ENCODE assay signal across 23 mouse cellular contexts in the genomic region with DNA sequence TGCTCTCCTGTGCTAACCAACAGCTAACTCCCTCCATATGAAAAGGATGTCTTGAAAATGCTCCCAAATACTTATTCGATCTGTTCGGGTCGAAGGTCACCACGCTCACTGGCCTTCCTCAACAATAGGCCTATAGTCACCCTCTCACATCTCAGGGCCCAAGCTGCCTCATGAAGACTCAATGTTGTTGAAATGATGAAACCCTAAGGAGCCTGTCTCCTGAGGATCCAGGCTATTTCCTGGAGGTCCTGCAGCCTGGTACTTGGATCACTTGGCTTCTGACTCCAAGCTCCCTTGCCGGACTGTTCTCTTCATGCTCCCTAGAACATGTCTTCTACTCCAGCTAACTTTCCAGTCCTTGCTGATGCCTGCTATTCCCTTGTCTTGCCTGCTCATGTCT. TPM values are rescaled to one million over a fixed set of nuclear protein-coding genes. Genes with fewer than 3 reads are reported as not detected.
A peak's percentile ranks its signal among the peaks of the same experiment; 100 is the strongest.
DNase-seq lines count a peak whose midpoint lies in the region; ATAC-seq and TF ChIP-seq lines count a peak whose summit lies in the region.
"Had no signal": no experiment of that assay in that cellular context is flagged by ENCODE, and none has a peak within 500 bp of the region (broad histone marks: within the 10 kb centered on the region; RNA-seq: fewer than 3 reads in every experiment).

No protein-coding gene starts in this region.

- H3K4me1 ChIP-seq in kidney, adult 2 months (ENCODE audit: control insufficient read depth, insufficient read depth, low read length) = peaks cover 34% of the 10 kb centered on the region
- H3K4me1 ChIP-seq in megakaryocyte, embryonic 14.5 days = peaks cover 95% of the 10 kb centered on the region
- H3K4me1 ChIP-seq in limb, embryonic 12.5 days (replicated peaks) = peaks cover 56% of the 10 kb centered on the region
- H3K4me1 ChIP-seq: midbrain, embryonic 13.5 days had no signal

- H3K4me2 ChIP-seq in limb, embryonic 12.5 days = no peak overlapping the region
- H3K4me2 ChIP-seq: hindbrain, embryonic 12.5 days; midbrain, embryonic 13.5 days had no signal

- peak overlapping the region; percentile 91 for H3K27ac ChIP-seq in gastrocnemius, adult 2 months
- H3K27ac ChIP-seq in kidney, adult 2 months (ENCODE audit: insufficient read depth, low read depth, low read length) = peak overlapping the region; percentile 90
- peak overlapping the region; percentile 99 for H3K27ac ChIP-seq in limb, embryonic 12.5 days
- H3K27ac ChIP-seq: liver, embryonic 14.5 days; midbrain, embryonic 13.5 days had no signal

- no peaks in the 10 kb centered on the region for H3K9me3 ChIP-seq in megakaryocyte, embryonic 14.5 days
- 0 out of 2 replicates have a peak, but pooled peaks cover 6% of the 10 kb centered on the region for H3K9me3 ChIP-seq in limb, embryonic 12.5 days
- H3K9me3 ChIP-seq: hindbrain, embryonic 12.5 days; midbrain, embryonic 13.5 days had no signal

- no peak for ATAC-seq in megakaryocyte, adult 5-6 weeks (ENCODE audit: poor library complexity, severe bottlenecking)
- ATAC-seq in limb, embryonic 12.5 days (ENCODE audit: insufficient number of reproducible peaks, insufficient read depth, low FRiP score, low TSS enrichment, low read depth) = no peak
- ATAC-seq: forebrain, embryonic 16.5 days; midbrain, embryonic 13.5 days had no signal

- no peak overlapping the region for H3K9ac ChIP-seq in limb, embryonic 12.5 days (replicated peaks)
- H3K9ac ChIP-seq: hindbrain, embryonic 12.5 days; liver, embryonic 14.5 days; midbrain, embryonic 13.5 days had no signal

- no peak for DNase-seq in gastrocnemius, adult 2 months
- DNase-seq in gastrocnemius, postnatal 14 days = no peak
- DNase-seq in kidney, adult 2 months = no peak
- DNase-seq in kidney, adult 9 months = no peak
- DNase-seq in spleen, postnatal 14 days (ENCODE audit: low spot score in 2 of 2) = no peak
- DNase-seq: cerebellum, postnatal 14 days; heart, adult 18-20 months; layer of hippocampus, postnatal 36 days; left cerebral cortex, postnatal 4 days; retina, postnatal 1 day; thymus, adult 2 months had no signal

- no peak for TF ChIP-seq CTCF in gastrocnemius, adult 2 months (IDR thresholded peaks at IDR 0.05)
- no peak for TF ChIP-seq CTCF in kidney, adult 2 months (conservative IDR thresholded peaks at IDR 0.05; ENCODE audit: insufficient read depth, insufficient read length, low read depth, low read length)

- TF ChIP-seq POLR2A in kidney, adult 2 months (IDR thresholded peaks at IDR 0.05; ENCODE audit: low read depth, low read length) = no peak

- intact Hi-C loops in gastrocnemius, adult 2 months (cut with DNase I) = no loop called here
- intact Hi-C loops in gastrocnemius, postnatal 14 days (cut with DNase I; ENCODE audit: low total_unique reads) = no loop called here

- H3K27me3 ChIP-seq in kidney, adult 2 months (replicated peaks; ENCODE audit: control insufficient read depth, insufficient read depth, low read length) = no peaks in the 10 kb centered on the region
- no peaks in the 10 kb centered on the region for H3K27me3 ChIP-seq in megakaryocyte, embryonic 14.5 days (replicated peaks)
- H3K27me3 ChIP-seq in limb, embryonic 12.5 days = no peaks in the 10 kb centered on the region
- H3K27me3 ChIP-seq: CH12.LX; hindbrain, embryonic 12.5 days; midbrain, embryonic 13.5 days had no signal

- no peak overlapping the region for H3K4me3 ChIP-seq in gastrocnemius, adult 2 months
- H3K4me3 ChIP-seq in kidney, adult 2 months (ENCODE audit: insufficient read depth, low read depth, low read length) = no peak overlapping the region
- H3K4me3 ChIP-seq in megakaryocyte, embryonic 14.5 days (replicated peaks) = peak overlapping the region; percentile 43
- H3K4me3 ChIP-seq in limb, embryonic 12.5 days (replicated peaks) = no peak overlapping the region
- H3K4me3 ChIP-seq: erythroblast, embryonic 14.5 days; hindbrain, embryonic 12.5 days; midbrain, embryonic 13.5 days; myocyte had no signal

- 76% methylated on average over 5 of the region's 5 CpGs for WGBS in kidney, adult 2 months
- WGBS in limb, embryonic 12.5 days = 83% methylated on average over 5 of the region's 5 CpGs

- no peaks in the 10 kb centered on the region for H3K36me3 ChIP-seq in kidney, adult 2 months (ENCODE audit: control insufficient read depth, insufficient read depth, low read length)
- H3K36me3 ChIP-seq in megakaryocyte, embryonic 14.5 days (replicated peaks; ENCODE audit: low read length) = peaks cover 49% of the 10 kb centered on the region
- H3K36me3 ChIP-seq in limb, embryonic 12.5 days = peaks cover 53% of the 10 kb centered on the region

RNA-seq across cellular contexts. Expression of gene Fam186b, which starts 35.7 kb away (rescaled TPM):
- total RNA-seq in gastrocnemius, adult 2 months (2021) = not detected
- total RNA-seq in gastrocnemius, postnatal 14 days (2021) = not detected
- 0.13 and 0.24 TPM in 2 replicates for polyA plus RNA-seq in kidney, adult 2 months (2012; rRNA removed)
- polyA plus RNA-seq in megakaryocyte, embryonic 14.5 days (2012; ENCODE audit: insufficient read depth, low replicate concordance) = not detected in 2 replicates
- total RNA-seq in megakaryocyte, adult 5-6 weeks (2015) = not detected in 2 replicates
- total RNA-seq in megakaryocyte, adult 5-6 weeks (2017) = not detected in 2 replicates
- not detected in 2 replicates for polyA plus RNA-seq in limb, embryonic 12.5 days (2016; fragmentation: Nextera tagmentation; extraction: Ambion mirVana)
- total RNA-seq: gastrocnemius, adult 18-20 months; heart, adult 18-20 months had no signal
- polyA plus RNA-seq: erythroblast, embryonic 14.5 days; large intestine, adult 2 months had no signal

RNA-seq across cellular contexts. Expression of gene Prpf40b, which starts 36.5 kb away (rescaled TPM):
- 10 to 100 TPM; 24.8 to 27.0 TPM for total RNA-seq in gastrocnemius, adult 2 months (2021)
- 10 to 100 TPM; 18.4 to 20.8 TPM for total RNA-seq in gastrocnemius, postnatal 14 days (2021)
- polyA plus RNA-seq in kidney, adult 2 months (2012; rRNA removed) = 48.0 and 59.4 TPM in 2 replicates
- 14.7 and 16.8 TPM in 2 replicates for polyA plus RNA-seq in megakaryocyte, embryonic 14.5 days (2012; ENCODE audit: insufficient read depth, low replicate concordance)
- total RNA-seq in megakaryocyte, adult 5-6 weeks (2015) = 0.27 and 0.89 TPM in 2 replicates
- 0.12 and 1.1 TPM in 2 replicates for total RNA-seq in megakaryocyte, adult 5-6 weeks (2017)
- 74.6 TPM in 2 replicates for polyA plus RNA-seq in limb, embryonic 12.5 days (2016; fragmentation: Nextera tagmentation; extraction: Ambion mirVana)

RNA-seq across cellular contexts. Expression of gene Fmnl3, which starts 38.9 kb away (rescaled TPM):
- total RNA-seq in gastrocnemius, adult 2 months (2021) = 1 to 10 TPM; 5.5 to 7.2 TPM
- 10 to 100 TPM; 13.3 to 13.6 TPM for total RNA-seq in gastrocnemius, postnatal 14 days (2021)
- polyA plus RNA-seq in kidney, adult 2 months (2012; rRNA removed) = 26.8 and 26.9 TPM in 2 replicates
- polyA plus RNA-seq in megakaryocyte, embryonic 14.5 days (2012; ENCODE audit: insufficient read depth, low replicate concordance) = 4.4 and 6.8 TPM in 2 replicates
- total RNA-seq in megakaryocyte, adult 5-6 weeks (2015) = 7.9 and 10.1 TPM in 2 replicates
- total RNA-seq in megakaryocyte, adult 5-6 weeks (2017) = 11.4 and 16.3 TPM in 2 replicates
- 33.6 and 40.6 TPM in 2 replicates for polyA plus RNA-seq in limb, embryonic 12.5 days (2016; fragmentation: Nextera tagmentation; extraction: Ambion mirVana)

Comparison
In these comparisons a context has a peak if more than half of its experiments do, and no peak if none do; other contexts are left out.
1. RNA of gene Prpf40b, which starts 36.5 kb away (total RNA-seq): 24.8 to 27.0 TPM in gastrocnemius, adult 2 months and 18.4 to 20.8 TPM in gastrocnemius, postnatal 14 days; 0.12 to 1.1 TPM in megakaryocyte, adult 5-6 weeks; every median in the first group is over 4 times any median in the second.
2. Peak in every context shown above with its lines, with median percentiles within 50 percentile points of each other: H3K27ac ChIP-seq.